ENCODE assay signal across 13 mouse cellular contexts in the genomic region with DNA sequence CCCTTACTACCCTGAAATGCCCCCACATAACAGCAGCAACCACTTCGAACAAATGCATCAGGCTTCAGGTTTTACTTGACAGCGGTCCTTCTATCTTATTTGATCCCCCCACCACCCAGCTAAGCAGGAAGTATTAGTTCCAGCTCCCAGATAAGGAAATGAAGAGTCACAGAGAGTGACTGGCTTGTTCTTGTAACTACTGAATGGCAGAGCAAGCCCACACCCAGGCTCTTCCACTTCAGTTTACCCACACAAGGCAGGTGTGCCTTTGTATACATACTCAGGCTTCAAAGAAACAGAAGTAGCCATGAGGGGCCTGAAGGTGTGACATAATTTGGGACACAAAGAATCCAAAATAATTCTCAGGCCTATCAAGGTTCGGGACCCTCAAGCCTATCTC. TPM values are rescaled to one million over a fixed set of nuclear protein-coding genes. Genes with fewer than 3 reads are reported as not detected.
DNase-seq lines count a peak whose midpoint lies in the region; ATAC-seq lines count a peak whose summit lies in the region.
"Had no signal": no experiment of that assay in that cellular context is flagged by ENCODE, and none has a peak within 500 bp of the region (broad histone marks: within the 10 kb centered on the region; RNA-seq: fewer than 3 reads in every experiment).

No protein-coding gene starts in this region.

- H3K27ac ChIP-seq in liver, embryonic 11.5 days (ENCODE audit: low read depth, low read length): peak overlapping the region; percentile 53; the same call in 1 of the 2 replicates
- H3K27ac ChIP-seq in stomach, embryonic 16.5 days (ENCODE audit: low read length): peak overlapping the region; percentile 62
- H3K27ac ChIP-seq in hindbrain, embryonic 10.5 days: no peak overlapping the region
- no peak overlapping the region for H3K27ac ChIP-seq in midbrain, embryonic 15.5 days
- H3K27ac ChIP-seq: embryonic facial prominence, embryonic 13.5 days; limb, embryonic 12.5 days had no signal

- H3K9me3 ChIP-seq in megakaryocyte, embryonic 14.5 days: no peaks in the 10 kb centered on the region
- H3K9me3 ChIP-seq in liver, embryonic 11.5 days (ENCODE audit: control insufficient read depth, low read length): no peaks in the 10 kb centered on the region
- H3K9me3 ChIP-seq in stomach, embryonic 16.5 days (replicated peaks; ENCODE audit: control insufficient read depth, low read length): no peaks in the 10 kb centered on the region
- H3K9me3 ChIP-seq in hindbrain, embryonic 10.5 days: no peaks in the 10 kb centered on the region
- H3K9me3 ChIP-seq in midbrain, embryonic 15.5 days: no peaks in the 10 kb centered on the region
- H3K9me3 ChIP-seq: embryonic facial prominence, embryonic 13.5 days; limb, embryonic 12.5 days had no signal

- WGBS in liver, embryonic 11.5 days: 36% methylated on average over 3 of the region's 3 CpGs
- 51% methylated on average over 3 of the region's 3 CpGs for WGBS in stomach, embryonic 16.5 days
- 85% methylated on average over 3 of the region's 3 CpGs for WGBS in hindbrain, embryonic 10.5 days
- 88% methylated on average over 3 of the region's 3 CpGs for WGBS in midbrain, embryonic 15.5 days

- H3K4me2 ChIP-seq in liver, embryonic 11.5 days: peak overlapping the region; percentile 55
- no peak overlapping the region; the same call in 1 of the 2 replicates for H3K4me2 ChIP-seq in stomach, embryonic 16.5 days (ENCODE audit: low read depth, low read length)
- no peak overlapping the region for H3K4me2 ChIP-seq in midbrain, embryonic 15.5 days
- H3K4me2 ChIP-seq: limb, embryonic 12.5 days had no signal

- peaks cover 32% of the 10 kb centered on the region for H3K36me3 ChIP-seq in megakaryocyte, embryonic 14.5 days (replicated peaks; ENCODE audit: low read length)
- no peaks in the 10 kb centered on the region for H3K36me3 ChIP-seq in liver, embryonic 11.5 days (ENCODE audit: control insufficient read depth, insufficient read depth, low read length)
- no peaks in the 10 kb centered on the region for H3K36me3 ChIP-seq in stomach, embryonic 16.5 days (ENCODE audit: control insufficient read depth, insufficient read depth, low read length)
- no peaks in the 10 kb centered on the region for H3K36me3 ChIP-seq in hindbrain, embryonic 10.5 days
- H3K36me3 ChIP-seq in midbrain, embryonic 15.5 days (replicated peaks): no peaks in the 10 kb centered on the region
- H3K36me3 ChIP-seq: embryonic facial prominence, embryonic 13.5 days; limb, embryonic 12.5 days had no signal

- no peaks in the 10 kb centered on the region for H3K27me3 ChIP-seq in megakaryocyte, embryonic 14.5 days (replicated peaks)
- no peaks in the 10 kb centered on the region for H3K27me3 ChIP-seq in liver, embryonic 11.5 days (replicated peaks; ENCODE audit: control insufficient read depth, insufficient read depth, low read length)
- no peaks in the 10 kb centered on the region for H3K27me3 ChIP-seq in stomach, embryonic 16.5 days (ENCODE audit: control insufficient read depth, insufficient read depth, low read length)
- peaks cover 9% of the 10 kb centered on the region for H3K27me3 ChIP-seq in hindbrain, embryonic 10.5 days (ENCODE audit: insufficient read depth, poor library complexity, severe bottlenecking)
- no peaks in the 10 kb centered on the region for H3K27me3 ChIP-seq in midbrain, embryonic 15.5 days (replicated peaks)
- H3K27me3 ChIP-seq: embryonic facial prominence, embryonic 13.5 days had no signal

- DNase-seq in cerebellum, adult 9-10 months: peak; percentile 29
- DNase-seq in cerebellum, postnatal 25 days: no peak
- DNase-seq in liver, embryonic 11.5 days (ENCODE audit: low spot score): no peak
- DNase-seq in hindbrain, embryonic 10.5 days (ENCODE audit: low spot score): no peak
- DNase-seq: gastrocnemius, postnatal 25 days had no signal

- H3K9ac ChIP-seq in liver, embryonic 11.5 days (ENCODE audit: low read depth, low read length): no peak overlapping the region
- 0 out of 2 replicates have a peak overlapping the region, but pooled peaks have one; percentile 24 for H3K9ac ChIP-seq in stomach, embryonic 16.5 days (ENCODE audit: low read length)
- H3K9ac ChIP-seq in midbrain, embryonic 15.5 days: no peak overlapping the region
- H3K9ac ChIP-seq: embryonic facial prominence, embryonic 13.5 days; limb, embryonic 12.5 days had no signal

- H3K4me3 ChIP-seq in megakaryocyte, embryonic 14.5 days (replicated peaks): peak overlapping the region; percentile 91
- no peak overlapping the region for H3K4me3 ChIP-seq in liver, embryonic 11.5 days (ENCODE audit: low read depth, low read length)
- H3K4me3 ChIP-seq in stomach, embryonic 16.5 days (replicated peaks; ENCODE audit: low read length): no peak overlapping the region
- no peak overlapping the region for H3K4me3 ChIP-seq in hindbrain, embryonic 10.5 days
- H3K4me3 ChIP-seq in midbrain, embryonic 15.5 days: no peak overlapping the region
- H3K4me3 ChIP-seq: embryonic facial prominence, embryonic 13.5 days; limb, embryonic 12.5 days had no signal

- H3K4me1 ChIP-seq in megakaryocyte, embryonic 14.5 days: peaks cover 71% of the 10 kb centered on the region
- peaks cover 27% of the 10 kb centered on the region for H3K4me1 ChIP-seq in liver, embryonic 11.5 days (replicated peaks; ENCODE audit: control insufficient read depth, insufficient read depth, low read length)
- peaks cover 6% of the 10 kb centered on the region; the same call in 1 of the 2 replicates for H3K4me1 ChIP-seq in stomach, embryonic 16.5 days (ENCODE audit: control insufficient read depth, insufficient read depth, low read length)
- peaks cover 22% of the 10 kb centered on the region; the same call in 1 of the 2 replicates for H3K4me1 ChIP-seq in hindbrain, embryonic 10.5 days (replicated peaks)
- H3K4me1 ChIP-seq in midbrain, embryonic 15.5 days: peaks cover 19% of the 10 kb centered on the region

- no peak for ATAC-seq in megakaryocyte, adult 5-6 weeks (ENCODE audit: poor library complexity, severe bottlenecking)
- peak; percentile 41; the same call in 1 of the 2 replicates for ATAC-seq in liver, embryonic 11.5 days (replicated peaks; ENCODE audit: low FRiP score)
- no peak for ATAC-seq in stomach, embryonic 16.5 days (ENCODE audit: insufficient read depth, low FRiP score)
- ATAC-seq in midbrain, embryonic 15.5 days (replicated peaks): no peak
- ATAC-seq: activated CD4-positive, CD25-positive, alpha-beta regulatory T cell, adult 4 months; forebrain, embryonic 14.5 days had no signal

RNA-seq across cellular contexts. Expression of a gene that starts 5.3 kb away (rescaled TPM):
- polyA plus RNA-seq in megakaryocyte, embryonic 14.5 days (2012; ENCODE audit: insufficient read depth, low replicate concordance): 2.2 and 8.7 TPM in 2 replicates
- total RNA-seq in megakaryocyte, adult 5-6 weeks (2015): 103 and 104 TPM in 2 replicates
- 94.7 and 107 TPM in 2 replicates for total RNA-seq in megakaryocyte, adult 5-6 weeks (2017)
- 5.1 TPM in 2 replicates for polyA plus RNA-seq in liver, embryonic 11.5 days (2014; fragmentation: Nextera tagmentation; extraction: Ambion mirVana)
- polyA plus RNA-seq in stomach, embryonic 16.5 days (2015; fragmentation: Nextera tagmentation; extraction: Ambion mirVana): 4.1 and 5.0 TPM in 2 replicates
- polyA plus RNA-seq in hindbrain, embryonic 10.5 days (2016; fragmentation: Nextera tagmentation; extraction: Ambion mirVana): 1.5 and 1.6 TPM in 2 replicates
- polyA plus RNA-seq in midbrain, embryonic 15.5 days (2015; fragmentation: Nextera tagmentation; extraction: Ambion mirVana): 5.9 and 6.1 TPM in 2 replicates

Comparison
In these comparisons a context has a peak if more than half of its experiments do, and no peak if none do; other contexts are left out.
1. H3K27ac ChIP-seq: peak in liver, embryonic 11.5 days (single experiment) and stomach, embryonic 16.5 days (single experiment); none in hindbrain, embryonic 10.5 days (single experiment) and midbrain, embryonic 15.5 days (single experiment).